Mouse (Mus musculus): ENCODE results near the gene Olfr906. TPM values are rescaled to one million over a fixed set of nuclear protein-coding genes. Genes with fewer than 3 reads are reported as not detected.

Olfr906 gene
- polyA plus RNA-seq, 1 experiment, result not detected

DNA sequence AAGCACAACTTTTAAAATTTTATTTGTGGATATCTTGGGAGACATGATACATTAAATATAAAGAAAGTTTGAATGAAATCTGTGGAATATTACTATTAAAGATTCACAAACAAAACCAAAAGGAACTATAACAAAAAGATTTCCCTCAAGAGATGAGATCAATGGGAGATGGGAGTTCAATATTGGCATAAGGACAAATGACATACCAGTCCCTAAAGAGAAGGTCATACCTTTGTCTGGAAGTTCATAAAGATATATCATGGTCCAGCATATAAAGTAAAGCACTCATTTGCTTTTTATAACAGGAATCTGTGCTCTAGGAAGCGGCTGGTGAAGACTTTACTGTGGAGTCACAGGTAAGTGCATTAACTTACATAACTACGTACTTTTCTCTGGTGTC is 50.7 kb downstream of the Olfr906 start, which contains the start of gene Olfr910:
TSS of gene Olfr910 (plus strand) at position 301 of the 400 bp plus-strand sequence.
- H3K27ac ChIP-seq (ENCODE audit: insufficient read depth, low read depth, low read length), result no peak within 1 kb of the TSS
- no peaks in the 10 kb centered on the region for H3K36me3 ChIP-seq (ENCODE audit: control insufficient read depth, insufficient read depth, low read length)
- TF ChIP-seq CTCF (conservative IDR thresholded peaks at IDR 0.05; ENCODE audit: insufficient read depth, insufficient read length, low read depth, low read length) (no peak), POLR2A (IDR thresholded peaks at IDR 0.05; ENCODE audit: low read depth, low read length) (no peak)
- 82% methylated on average over 2 of the region's 2 CpGs for WGBS
- H3K27me3 ChIP-seq (replicated peaks; ENCODE audit: control insufficient read depth, insufficient read depth, low read length), result no peaks in the 10 kb centered on the region
- no peaks in the 10 kb centered on the region for H3K4me1 ChIP-seq (ENCODE audit: control insufficient read depth, insufficient read depth, low read length)
- H3K4me3 ChIP-seq (ENCODE audit: insufficient read depth, low read depth, low read length), result no peak within 1 kb of the TSS
- DNase-seq, result no peak

Other genes with a start within 250 kb of the Olfr906 start
- not detected in 2 replicates for gene Olfr143, start 234.3 kb upstream of the Olfr906 start, polyA plus RNA-seq (2012; rRNA removed)
- not detected in 2 replicates for gene Olfr895, start 219.2 kb upstream of the Olfr906 start, polyA plus RNA-seq (2012; rRNA removed)
- not detected in 2 replicates for gene Olfr896-ps1, start 196.0 kb upstream of the Olfr906 start, polyA plus RNA-seq (2012; rRNA removed)
- gene Olfr25, start 158.0 kb upstream of the Olfr906 start, polyA plus RNA-seq (2012; rRNA removed), result not detected in 2 replicates
- gene Olfr898, start 138.7 kb upstream of the Olfr906 start, polyA plus RNA-seq (2012; rRNA removed), result not detected in 2 replicates
- gene Olfr250, start 120.2 kb upstream of the Olfr906 start, polyA plus RNA-seq (2012; rRNA removed), result not detected in 2 replicates
- not detected in 2 replicates for gene Olfr251, start 110.0 kb upstream of the Olfr906 start, polyA plus RNA-seq (2012; rRNA removed)
- gene Olfr147, start 85.4 kb upstream of the Olfr906 start, polyA plus RNA-seq (2012; rRNA removed), result not detected in 2 replicates
- gene Olfr901, start 57.6 kb upstream of the Olfr906 start, polyA plus RNA-seq (2012; rRNA removed), result not detected in 2 replicates
- gene Olfr902, start 39.4 kb upstream of the Olfr906 start, polyA plus RNA-seq (2012; rRNA removed), result not detected in 2 replicates
- not detected in 2 replicates for gene Olfr904, start 23.9 kb upstream of the Olfr906 start, polyA plus RNA-seq (2012; rRNA removed)
- gene Olfr905, start 16.0 kb upstream of the Olfr906 start, polyA plus RNA-seq (2012; rRNA removed), result not detected in 2 replicates
- not detected in 2 replicates for gene Olfr907, start 8.7 kb downstream of the Olfr906 start, polyA plus RNA-seq (2012; rRNA removed)
- not detected in 2 replicates for gene Olfr911-ps1, start 34.5 kb downstream of the Olfr906 start, polyA plus RNA-seq (2012; rRNA removed)
- gene Olfr910, start 50.8 kb downstream of the Olfr906 start, polyA plus RNA-seq (2012; rRNA removed), result not detected in 2 replicates
- gene Olfr912, start 93.1 kb downstream of the Olfr906 start, polyA plus RNA-seq (2012; rRNA removed), result not detected in 2 replicates
- gene Olfr913, start 105.7 kb downstream of the Olfr906 start, polyA plus RNA-seq (2012; rRNA removed), result not detected in 2 replicates
- not detected in 2 replicates for gene Olfr914, start 118.0 kb downstream of the Olfr906 start, polyA plus RNA-seq (2012; rRNA removed)
- gene Olfr916, start 172.8 kb downstream of the Olfr906 start, polyA plus RNA-seq (2012; rRNA removed), result not detected in 2 replicates
- gene Olfr917, start 178.8 kb downstream of the Olfr906 start, polyA plus RNA-seq (2012; rRNA removed), result not detected in 2 replicates
- gene Olfr918, start 187.5 kb downstream of the Olfr906 start, polyA plus RNA-seq (2012; rRNA removed), result not detected in 2 replicates
- gene Olfr919, start 216.6 kb downstream of the Olfr906 start, polyA plus RNA-seq (2012; rRNA removed), result not detected in 2 replicates
- gene Vwa5a, start 231.2 kb downstream of the Olfr906 start, polyA plus RNA-seq (2012; rRNA removed), result 16.8 and 17.7 TPM in 2 replicates

Measured in kidney, adult 2 months (tissue).